Mouse (Mus musculus) megakaryocyte, embryonic 14.5 days (primary cell): ENCODE data around the gene Ubl3.

Experiments used
- FLI1 ChIP-seq: IDR thresholded peaks from 2 replicates; pipeline ENCODE4 v1.6.1; 2012; ENCODE audit warnings: low read length, inconsistent platforms, mixed read lengths
- GATA1 ChIP-seq: IDR thresholded peaks from 3 replicates; pipeline ENCODE4 v1.6.1; 2012; ENCODE audit warnings: mixed read lengths, low read length, inconsistent platforms, borderline replicate concordance

- TF ChIP-seq GATA1 (no peak), FLI1 (no peak)
These were observed 10.7 kb upstream of the Ubl3 start for GRCm38 (mm10) chr5:148563281-148563680.
